Mouse (Mus musculus) liver, embryonic 13.5 days (tissue): ENCODE results near the gene Nr6a1. TPM values are rescaled to one million over a fixed set of nuclear protein-coding genes. Genes with fewer than 3 reads are reported as not detected.
A peak's percentile ranks its signal among the peaks of the same experiment; 100 is the strongest.

Source experiments
- ATAC-seq: fragments of 200-750 bp; cut with Nextera tagmentation; 2 replicates; pipeline ENCODE4 v1.8.0; 2017; ENCODE audit warnings: low read depth, mild to moderate bottlenecking, moderate number of reproducible peaks, moderate library complexity
- DNase-seq: peaks from one replicate; pipeline ENCODE4 v3.0.0; 2022
- H3K27ac ChIP-seq: fragments of 300-500 bp; sonication (generic); 2 replicates; pipeline ENCODE4 v1.5.1; 2015; ENCODE audit warnings: moderate library complexity, mild to moderate bottlenecking, inconsistent platforms
- H3K27me3 ChIP-seq: fragments of 300-500 bp; sonication (generic); 2 replicates; pipeline ENCODE4 v1.6.1; 2015; ENCODE audit warnings: mild to moderate bottlenecking, inconsistent platforms
- H3K36me3 ChIP-seq: fragments of 300-500 bp; sonication (generic); 2 replicates; pipeline ENCODE4 v1.6.1; 2015; ENCODE audit warnings: mild to moderate bottlenecking, inconsistent platforms
- H3K4me1 ChIP-seq: fragments of 300-500 bp; sonication (generic); replicated peaks from 2 replicates; pipeline ENCODE4 v1.6.1; 2015; ENCODE audit warnings: inconsistent platforms
- H3K4me2 ChIP-seq: fragments of 300-500 bp; sonication (generic); 2 replicates; pipeline ENCODE4 v1.6.1; 2015; ENCODE audit warnings: inconsistent platforms, mild to moderate bottlenecking, moderate library complexity
- H3K4me3 ChIP-seq: fragments of 300-500 bp; sonication (generic); replicated peaks from 2 replicates; pipeline ENCODE4 v1.5.1; 2015; ENCODE audit warnings: mild to moderate bottlenecking, inconsistent platforms
- H3K9ac ChIP-seq: fragments of 300-500 bp; sonication (generic); 2 replicates; pipeline ENCODE4 v1.6.1; 2015; ENCODE audit warnings: mild to moderate bottlenecking, inconsistent platforms
- H3K9me3 ChIP-seq: fragments of 300-500 bp; sonication (generic); replicated peaks from 2 replicates; pipeline ENCODE4 v1.6.1; 2016; ENCODE audit warnings: inconsistent platforms
- WGBS: fragments of 180-500 bp; shearing (Covaris S2); methylation state at CpG from one replicate; pipeline ENCODE4 v1.1.7; 2015; ENCODE audit not compliant: insufficient replicate concordance; 5-methylcytosine and 5-hydroxymethylcytosine counted together
- polyA plus RNA-seq: library from polyadenylated mRNA; unstranded; fragments of >200 nt; fragmentation: Nextera tagmentation; extraction: Ambion mirVana; gene quantifications from 2 replicates; pipeline ENCODE4 v1.2.1, GENCODE M21; 2015

Gene Nr6a1
- polyA plus RNA-seq, 1 experiment from 2014 or later: 0.83 TPM

- Histone ChIP-seq H3K9me3 (no peaks in the 10 kb centered on the region), H3K4me3 (no peak overlapping the region), H3K4me2 (no peak overlapping the region), H3K36me3 (no peaks in the 10 kb centered on the region), H3K27me3 (no peaks in the 10 kb centered on the region), H3K4me1 (peaks cover 36% of the 10 kb centered on the region), H3K27ac (no peak overlapping the region), H3K9ac (no peak overlapping the region; the same call in 1 of the 2 replicates)
- no peak for DNase-seq
- WGBS: 64% methylated on average over 5 of the region's 5 CpGs
- no peak for ATAC-seq
Observed at GRCm38 (mm10) chr2:38953152-38953883, 25.8 kb upstream of the Nr6a1 start.

GRCm38 (mm10) chr2:38950281-38950719 lies 22.8 kb upstream of the Nr6a1 start:
- H3K27me3 ChIP-seq: no peaks in the 10 kb centered on the region
- H3K9me3 ChIP-seq: no peaks in the 10 kb centered on the region
- H3K9ac ChIP-seq: no peak overlapping the region
- ATAC-seq: peak; percentile 84
- WGBS: 37% methylated on average over 7 of the region's 7 CpGs
- DNase-seq: peak; percentile 47
- H3K4me3 ChIP-seq: no peak overlapping the region
- H3K4me2 ChIP-seq: peak overlapping the region; percentile 18; the same call in 1 of the 2 replicates
- H3K36me3 ChIP-seq: no peaks in the 10 kb centered on the region
- H3K27ac ChIP-seq: no peak overlapping the region; the same call in 1 of the 2 replicates
- H3K4me1 ChIP-seq: peaks cover 25% of the 10 kb centered on the region

GRCm38 (mm10) chr2:38947566-38947965 lies 20.1 kb upstream of the Nr6a1 start:
- Histone ChIP-seq H3K9ac (no peak overlapping the region), H3K36me3 (no peaks in the 10 kb centered on the region), H3K4me1 (peaks cover 25% of the 10 kb centered on the region), H3K4me3 (no peak overlapping the region), H3K9me3 (no peaks in the 10 kb centered on the region), H3K27ac (no peak overlapping the region), H3K27me3 (no peaks in the 10 kb centered on the region), H3K4me2 (no peak overlapping the region)
- WGBS: 34% methylated on average over 7 of the region's 7 CpGs
- no peak for ATAC-seq
- no peak for DNase-seq

- 55% methylated on average over 3 of the region's 3 CpGs for WGBS
- no peak overlapping the region for H3K27ac ChIP-seq
Observed at GRCm38 (mm10) chr2:38944460-38945161, 17.1 kb upstream of the Nr6a1 start.

GRCm38 (mm10) chr2:38943977-38944376 lies 16.5 kb upstream of the Nr6a1 start:
- Histone ChIP-seq H3K27ac (no peak overlapping the region), H3K4me2 (no peak overlapping the region), H3K9ac (no peak overlapping the region), H3K36me3 (no peaks in the 10 kb centered on the region), H3K27me3 (peaks cover 4% of the 10 kb centered on the region; the same call in 1 of the 2 replicates), H3K9me3 (no peaks in the 10 kb centered on the region), H3K4me3 (no peak overlapping the region), H3K4me1 (peaks cover 1% of the 10 kb centered on the region; the same call in 1 of the 2 replicates)
- WGBS: 35% methylated on average over 2 of the region's 2 CpGs
- DNase-seq (no peak), ATAC-seq (no peak)

More at GRCm38 (mm10) chr2:38944460-38945161, 17.1 kb upstream of the Nr6a1 start:
- Histone ChIP-seq H3K4me2 (no peak overlapping the region), H3K9ac (no peak overlapping the region), H3K4me1 (peaks cover 8% of the 10 kb centered on the region), H3K4me3 (no peak overlapping the region), H3K9me3 (no peaks in the 10 kb centered on the region), H3K27me3 (peaks cover 4% of the 10 kb centered on the region; the same call in 1 of the 2 replicates), H3K36me3 (no peaks in the 10 kb centered on the region)
- ATAC-seq: no peak
- no peak for DNase-seq

- no peaks in the 10 kb centered on the region for H3K9me3 ChIP-seq
Observed at GRCm38 (mm10) chr2:38943161-38943560, 15.7 kb upstream of the Nr6a1 start.

GRCm38 (mm10) chr2:38941898-38942297 lies 14.4 kb upstream of the Nr6a1 start:
- Histone ChIP-seq H3K27ac (no peak overlapping the region), H3K36me3 (no peaks in the 10 kb centered on the region), H3K4me2 (no peak overlapping the region), H3K4me3 (no peak overlapping the region), H3K9ac (no peak overlapping the region), H3K27me3 (peaks cover 4% of the 10 kb centered on the region; the same call in 1 of the 2 replicates), H3K4me1 (peaks cover 8% of the 10 kb centered on the region), H3K9me3 (no peaks in the 10 kb centered on the region)
- DNase-seq: no peak
- ATAC-seq: no peak
- 61% methylated on average over 2 of the region's 2 CpGs for WGBS

More at GRCm38 (mm10) chr2:38943161-38943560, 15.7 kb upstream of the Nr6a1 start:
- no peak overlapping the region for H3K4me2 ChIP-seq
- no peak overlapping the region for H3K4me3 ChIP-seq
- H3K4me1 ChIP-seq: peaks cover under 1% of the 10 kb centered on the region
- WGBS: 71% methylated on average over 5 of the region's 5 CpGs
- DNase-seq (no peak), ATAC-seq (no peak)
- H3K27me3 ChIP-seq: peaks cover 4% of the 10 kb centered on the region; the same call in 1 of the 2 replicates
- no peaks in the 10 kb centered on the region for H3K36me3 ChIP-seq
- H3K9ac ChIP-seq: no peak overlapping the region
- H3K27ac ChIP-seq: no peak overlapping the region

GRCm38 (mm10) chr2:38941426-38941825 lies 13.9 kb upstream of the Nr6a1 start:
- Histone ChIP-seq H3K27me3 (peaks cover 4% of the 10 kb centered on the region; the same call in 1 of the 2 replicates), H3K4me1 (peaks cover 8% of the 10 kb centered on the region), H3K4me2 (no peak overlapping the region), H3K27ac (no peak overlapping the region), H3K36me3 (no peaks in the 10 kb centered on the region), H3K4me3 (no peak overlapping the region), H3K9me3 (no peaks in the 10 kb centered on the region), H3K9ac (no peak overlapping the region)
- DNase-seq: no peak
- 73% methylated on average over 14 of the region's 14 CpGs for WGBS
- ATAC-seq: no peak

GRCm38 (mm10) chr2:38939047-38939446 lies 11.6 kb upstream of the Nr6a1 start:
- DNase-seq (no peak), ATAC-seq (no peak)
- WGBS: 43% methylated on average over 2 of the region's 2 CpGs
- no peaks in the 10 kb centered on the region for H3K9me3 ChIP-seq
- H3K4me3 ChIP-seq: no peak overlapping the region
- peaks cover 8% of the 10 kb centered on the region for H3K4me1 ChIP-seq
- no peaks in the 10 kb centered on the region for H3K36me3 ChIP-seq
- peaks cover 14% of the 10 kb centered on the region for H3K27me3 ChIP-seq
- H3K9ac ChIP-seq: no peak overlapping the region
- no peak overlapping the region for H3K27ac ChIP-seq
- no peak overlapping the region for H3K4me2 ChIP-seq

- Histone ChIP-seq H3K9ac (no peak overlapping the region), H3K4me2 (no peak overlapping the region), H3K9me3 (no peaks in the 10 kb centered on the region), H3K27me3 (peaks cover 18% of the 10 kb centered on the region), H3K27ac (no peak overlapping the region), H3K36me3 (no peaks in the 10 kb centered on the region), H3K4me3 (no peak overlapping the region), H3K4me1 (peaks cover 8% of the 10 kb centered on the region)
- ATAC-seq (peak; percentile 50), DNase-seq (no peak)
- 26% methylated on average over 1 of the region's 1 CpGs for WGBS
Observed at GRCm38 (mm10) chr2:38938007-38938406, 10.5 kb upstream of the Nr6a1 start.

- ATAC-seq (no peak), DNase-seq (no peak)
- H3K27me3 ChIP-seq: peaks cover 22% of the 10 kb centered on the region
- 66% methylated on average over 3 of the region's 3 CpGs for WGBS
- H3K36me3 ChIP-seq: no peaks in the 10 kb centered on the region
- no peak overlapping the region for H3K4me2 ChIP-seq
- no peak overlapping the region for H3K9ac ChIP-seq
- H3K4me1 ChIP-seq: peaks cover 10% of the 10 kb centered on the region
- no peaks in the 10 kb centered on the region for H3K9me3 ChIP-seq
- no peak overlapping the region for H3K4me3 ChIP-seq
- H3K27ac ChIP-seq: no peak overlapping the region
Observed at GRCm38 (mm10) chr2:38937396-38937795, 9.9 kb upstream of the Nr6a1 start.
